Mouse (Mus musculus): ENCODE measurements around the gene Rsbn1l. TPM values are rescaled to one million over a fixed set of nuclear protein-coding genes. Genes with fewer than 3 reads are reported as not detected.

Gene Rsbn1l
- polyA plus RNA-seq (2012; rRNA removed) (7.6 and 8.0 TPM in 2 replicates), polyA plus RNA-seq (2014; fragmentation: Nextera tagmentation; extraction: Ambion mirVana) (5.9 and 6.6 TPM in 2 replicates)

DNA sequence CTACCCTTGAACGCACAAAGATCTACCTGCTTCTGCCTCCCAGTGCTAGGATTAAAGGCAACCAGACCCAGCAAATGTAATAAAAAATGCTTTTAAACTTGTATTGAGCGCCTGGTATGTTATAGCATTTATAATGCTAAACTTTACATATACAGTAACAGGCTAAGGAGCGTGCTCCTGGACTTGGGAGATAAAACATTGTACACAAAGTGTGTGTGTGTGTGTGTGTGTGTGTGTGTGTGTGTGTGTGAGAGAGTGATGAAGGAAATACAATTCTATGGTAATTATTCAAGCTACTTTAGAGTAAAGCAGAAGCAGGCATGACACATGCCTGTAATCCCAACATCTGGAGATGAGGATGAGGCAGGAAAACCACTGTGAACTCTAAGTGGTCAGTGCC is at the start of gene Rsbn1l:
TSS of gene Rsbn1l (minus strand) at position 101 of the 400 bp plus-strand sequence.
- no peak within 1 kb of the TSS for H3K9ac ChIP-seq (ENCODE audit: low read depth, low read length, severe bottlenecking)
- DNase-seq (ENCODE audit: low spot score) (no peak), ATAC-seq (ENCODE audit: low FRiP score, low read depth) (no peak)
- no peak within 1 kb of the TSS for H3K4me3 ChIP-seq (replicated peaks; ENCODE audit: low read length)
- H3K27ac ChIP-seq (replicated peaks; ENCODE audit: low read depth, low read length): no peak within 1 kb of the TSS
- peaks cover 5% of the 10 kb centered on the region; the same call in 1 of the 2 replicates for H3K9me3 ChIP-seq (ENCODE audit: control insufficient read depth, low read length)
- H3K4me2 ChIP-seq (replicated peaks; ENCODE audit: low read depth, low read length, severe bottlenecking): no peak within 1 kb of the TSS
- no peak for TF ChIP-seq POLR2A (IDR thresholded peaks at IDR 0.05; ENCODE audit: borderline replicate concordance, extremely low read depth, insufficient read depth, insufficient read length)
- H3K4me1 ChIP-seq (ENCODE audit: control insufficient read depth, insufficient read depth, low read length): peaks cover 4% of the 10 kb centered on the region; the same call in 1 of the 2 replicates
- H3K27me3 ChIP-seq (ENCODE audit: control insufficient read depth, insufficient read depth, low read length): no peaks in the 10 kb centered on the region
- 92% methylated on average over 3 of the region's 3 CpGs for WGBS
- peaks cover 12% of the 10 kb centered on the region for H3K36me3 ChIP-seq (ENCODE audit: control insufficient read depth, insufficient read depth, low read length)

GRCm38 (mm10) chr5:21002723-21003122 is 46.5 kb upstream of the Rsbn1l start:
- 93% methylated on average over 6 of the region's 6 CpGs for WGBS
- ATAC-seq (ENCODE audit: low FRiP score, low read depth): no peak
- no peaks in the 10 kb centered on the region for H3K9me3 ChIP-seq (ENCODE audit: control insufficient read depth, low read length)
- no peak for TF ChIP-seq POLR2A (IDR thresholded peaks at IDR 0.05; ENCODE audit: borderline replicate concordance, extremely low read depth, insufficient read depth, insufficient read length)
- H3K9ac ChIP-seq (ENCODE audit: low read depth, low read length, severe bottlenecking): no peak overlapping the region
- H3K4me2 ChIP-seq (replicated peaks; ENCODE audit: low read depth, low read length, severe bottlenecking): no peak overlapping the region
- no peak overlapping the region for H3K4me3 ChIP-seq (replicated peaks; ENCODE audit: low read length)
- peaks cover 65% of the 10 kb centered on the region for H3K36me3 ChIP-seq (ENCODE audit: control insufficient read depth, insufficient read depth, low read length)
- no peak overlapping the region for H3K27ac ChIP-seq (replicated peaks; ENCODE audit: low read depth, low read length)
- DNase-seq (ENCODE audit: low spot score): no peak
- H3K27me3 ChIP-seq (ENCODE audit: control insufficient read depth, insufficient read depth, low read length): no peaks in the 10 kb centered on the region
- no peaks in the 10 kb centered on the region for H3K4me1 ChIP-seq (ENCODE audit: control insufficient read depth, insufficient read depth, low read length)

GRCm38 (mm10) chr5:21001622-21002315 is 45.6 kb upstream of the Rsbn1l start:
- no peaks in the 10 kb centered on the region for H3K4me1 ChIP-seq (ENCODE audit: control insufficient read depth, insufficient read depth, low read length)
- no peak for TF ChIP-seq POLR2A (IDR thresholded peaks at IDR 0.05; ENCODE audit: borderline replicate concordance, extremely low read depth, insufficient read depth, insufficient read length)
- DNase-seq (ENCODE audit: low spot score) (no peak), ATAC-seq (ENCODE audit: low FRiP score, low read depth) (no peak)
- no peaks in the 10 kb centered on the region for H3K9me3 ChIP-seq (ENCODE audit: control insufficient read depth, low read length)
- no peak overlapping the region for H3K9ac ChIP-seq (ENCODE audit: low read depth, low read length, severe bottlenecking)
- H3K4me3 ChIP-seq (replicated peaks; ENCODE audit: low read length): no peak overlapping the region
- WGBS: 90% methylated on average over 10 of the region's 10 CpGs
- H3K4me2 ChIP-seq (replicated peaks; ENCODE audit: low read depth, low read length, severe bottlenecking): no peak overlapping the region
- peaks cover 70% of the 10 kb centered on the region for H3K36me3 ChIP-seq (ENCODE audit: control insufficient read depth, insufficient read depth, low read length)
- no peaks in the 10 kb centered on the region for H3K27me3 ChIP-seq (ENCODE audit: control insufficient read depth, insufficient read depth, low read length)
- H3K27ac ChIP-seq (replicated peaks; ENCODE audit: low read depth, low read length): no peak overlapping the region

DNA sequence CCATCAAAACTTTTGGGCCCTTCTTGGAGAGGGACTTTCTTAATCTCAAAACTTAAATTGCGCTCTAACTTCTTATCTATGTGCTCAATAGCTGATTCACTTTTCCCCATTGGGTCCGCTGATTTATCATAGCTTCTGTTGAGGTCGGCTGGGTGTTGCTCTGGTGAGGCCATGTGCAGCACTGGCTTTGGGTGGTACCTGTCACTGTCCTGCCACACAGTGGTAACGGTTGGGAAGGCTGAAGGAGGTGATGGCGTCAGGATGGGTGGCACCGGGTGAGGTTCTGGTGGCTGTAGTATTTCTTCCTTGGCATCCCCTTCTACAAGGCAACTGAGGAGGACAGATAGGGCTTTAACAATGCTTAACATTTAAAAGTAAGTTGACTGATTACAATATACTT is 42.2 kb upstream of the Rsbn1l start:
- no peak for TF ChIP-seq POLR2A (IDR thresholded peaks at IDR 0.05; ENCODE audit: borderline replicate concordance, extremely low read depth, insufficient read depth, insufficient read length)
- H3K4me1 ChIP-seq (ENCODE audit: control insufficient read depth, insufficient read depth, low read length): no peaks in the 10 kb centered on the region
- H3K36me3 ChIP-seq (ENCODE audit: control insufficient read depth, insufficient read depth, low read length): peaks cover 81% of the 10 kb centered on the region
- DNase-seq (ENCODE audit: low spot score) (no peak), ATAC-seq (ENCODE audit: low FRiP score, low read depth) (no peak)
- no peak overlapping the region for H3K4me2 ChIP-seq (replicated peaks; ENCODE audit: low read depth, low read length, severe bottlenecking)
- H3K27me3 ChIP-seq (ENCODE audit: control insufficient read depth, insufficient read depth, low read length): no peaks in the 10 kb centered on the region
- H3K27ac ChIP-seq (replicated peaks; ENCODE audit: low read depth, low read length): no peak overlapping the region
- no peak overlapping the region for H3K9ac ChIP-seq (ENCODE audit: low read depth, low read length, severe bottlenecking)
- H3K9me3 ChIP-seq (ENCODE audit: control insufficient read depth, low read length): no peaks in the 10 kb centered on the region
- H3K4me3 ChIP-seq (replicated peaks; ENCODE audit: low read length): no peak overlapping the region
- WGBS: 93% methylated on average over 6 of the region's 6 CpGs

- H3K4me3 ChIP-seq (replicated peaks; ENCODE audit: low read length): no peak overlapping the region
- H3K27ac ChIP-seq (replicated peaks; ENCODE audit: low read depth, low read length): no peak overlapping the region
- no peaks in the 10 kb centered on the region for H3K4me1 ChIP-seq (ENCODE audit: control insufficient read depth, insufficient read depth, low read length)
- ATAC-seq (ENCODE audit: low FRiP score, low read depth) (no peak), DNase-seq (ENCODE audit: low spot score) (no peak)
- no peak overlapping the region for H3K4me2 ChIP-seq (replicated peaks; ENCODE audit: low read depth, low read length, severe bottlenecking)
- no peaks in the 10 kb centered on the region for H3K27me3 ChIP-seq (ENCODE audit: control insufficient read depth, insufficient read depth, low read length)
- H3K9ac ChIP-seq (ENCODE audit: low read depth, low read length, severe bottlenecking): no peak overlapping the region
- peaks cover 75% of the 10 kb centered on the region for H3K36me3 ChIP-seq (ENCODE audit: control insufficient read depth, insufficient read depth, low read length)
- no peak for TF ChIP-seq POLR2A (IDR thresholded peaks at IDR 0.05; ENCODE audit: borderline replicate concordance, extremely low read depth, insufficient read depth, insufficient read length)
- H3K9me3 ChIP-seq (ENCODE audit: control insufficient read depth, low read length): no peaks in the 10 kb centered on the region
- WGBS: 87% methylated on average over 6 of the region's 6 CpGs
Measured at GRCm38 (mm10) chr5:20997555-20997954, 41.4 kb upstream of the Rsbn1l start.
